Mouse (Mus musculus): ENCODE measurements around the gene Ccdc113. TPM values are rescaled to one million over a fixed set of nuclear protein-coding genes. Genes with fewer than 3 reads are reported as not detected.

Ccdc113 gene
- total RNA-seq, 2 experiments from 2014 or later, result 3.3 to 3.4 TPM

DNA sequence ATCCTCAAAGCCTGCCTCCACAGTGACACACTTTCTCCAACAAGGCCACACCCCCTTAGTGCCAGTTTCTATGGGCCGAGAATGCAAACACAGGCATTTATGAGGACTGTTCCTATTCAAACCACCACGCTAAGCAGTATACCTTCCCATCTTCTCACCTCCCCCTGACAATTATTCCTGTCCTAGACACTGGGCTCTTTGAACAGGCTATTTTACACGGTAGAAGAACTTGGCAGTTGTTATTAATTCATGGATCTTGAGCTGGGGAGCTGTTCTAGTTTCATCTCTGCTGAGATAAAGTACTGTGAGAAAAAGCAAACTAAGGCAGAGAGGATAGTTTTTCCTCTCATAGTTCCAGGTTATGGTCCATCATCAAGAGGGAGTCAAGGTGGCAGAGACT is 9.2 kb downstream of the Ccdc113 start:
- intact Hi-C loops (cut with DNase I), result no loop called here
- no peak for DNase-seq (ENCODE audit: extremely low spot score in 1 of 2, low spot score in 2 of 2)
- no peak for TF ChIP-seq CTCF (IDR thresholded peaks at IDR 0.05)
- Histone ChIP-seq H3K4me3 (no peak overlapping the region), H3K27ac (no peak overlapping the region)

DNA sequence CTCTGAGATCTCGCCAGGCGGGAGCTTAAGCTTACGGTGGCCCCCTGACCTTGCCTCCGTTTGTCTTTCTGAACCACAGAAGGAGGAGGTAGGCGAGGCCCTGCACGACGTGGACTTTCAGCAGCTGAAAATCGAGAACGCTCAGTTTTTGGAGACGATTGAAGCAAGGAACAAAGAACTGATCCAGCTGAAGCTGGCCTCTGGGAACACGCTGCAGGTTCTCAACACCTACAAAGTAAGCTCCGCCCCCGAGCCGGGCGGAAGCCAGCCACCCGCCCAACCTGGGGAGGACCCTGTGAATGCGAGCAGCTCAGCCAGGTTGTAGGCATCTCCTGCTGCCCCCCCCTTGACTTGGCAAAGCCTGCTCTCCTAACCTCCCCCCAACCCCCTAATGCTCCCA is 11.9 kb downstream of the Ccdc113 start:
- no peak for DNase-seq (ENCODE audit: extremely low spot score in 1 of 2, low spot score in 2 of 2)
- intact Hi-C loops (cut with DNase I), result no loop called here
- no peak overlapping the region for H3K4me3 ChIP-seq
- TF ChIP-seq CTCF (IDR thresholded peaks at IDR 0.05), result no peak
- H3K27ac ChIP-seq, result no peak overlapping the region

DNA sequence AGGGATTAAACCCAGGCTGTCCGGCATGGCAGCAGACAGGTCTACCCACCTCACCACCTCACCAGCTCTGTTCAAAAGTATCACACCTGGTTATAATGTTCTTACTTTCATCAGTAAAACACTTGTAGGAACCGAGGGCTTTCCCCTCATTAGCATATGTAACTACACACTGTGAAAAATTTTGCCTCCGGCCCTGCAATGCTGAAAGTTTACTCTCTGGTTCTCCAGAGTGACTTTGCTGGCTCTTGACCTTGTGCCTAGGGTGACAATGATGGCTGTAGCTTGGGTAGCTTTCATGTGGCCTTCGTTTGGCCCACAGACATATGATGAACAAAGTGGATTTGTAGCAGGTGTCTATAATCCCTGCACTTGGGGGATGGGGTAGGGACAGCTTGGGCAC is 13.1 kb downstream of the Ccdc113 start:
- no peak for TF ChIP-seq CTCF (IDR thresholded peaks at IDR 0.05)
- intact Hi-C loops (cut with DNase I), result no loop called here
- H3K27ac ChIP-seq, result no peak overlapping the region
- DNase-seq (ENCODE audit: extremely low spot score in 1 of 2, low spot score in 2 of 2), result no peak
- no peak overlapping the region for H3K4me3 ChIP-seq

DNA sequence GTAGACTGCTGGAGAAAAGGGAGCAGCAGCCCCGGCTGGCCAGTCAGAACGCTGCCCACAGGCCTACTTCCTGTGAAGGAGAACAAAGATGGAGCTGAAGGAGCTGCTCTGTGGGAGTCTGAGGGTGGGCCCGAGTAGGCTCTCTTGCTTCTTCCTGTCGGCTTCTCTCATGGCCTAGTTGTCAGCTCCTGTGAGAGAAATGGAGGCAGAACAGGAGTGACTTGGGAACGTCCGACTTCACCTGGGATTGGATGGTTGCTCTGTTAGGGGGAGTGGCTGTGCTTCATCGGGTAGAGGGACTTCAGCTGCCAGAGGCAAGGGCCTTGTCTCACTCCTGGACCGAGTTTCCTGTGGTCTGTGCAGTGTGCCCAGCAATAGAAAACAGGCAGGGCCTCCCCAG is 14.0 kb downstream of the Ccdc113 start:
- peak in 1 of 2 experiments; percentile 21 for DNase-seq (ENCODE audit: extremely low spot score in 1 of 2, low spot score in 2 of 2)
- no peak for TF ChIP-seq CTCF (IDR thresholded peaks at IDR 0.05)
- H3K27ac ChIP-seq, result no peak overlapping the region
- intact Hi-C loops (cut with DNase I), result no loop called here
- H3K4me3 ChIP-seq, result no peak overlapping the region

DNA sequence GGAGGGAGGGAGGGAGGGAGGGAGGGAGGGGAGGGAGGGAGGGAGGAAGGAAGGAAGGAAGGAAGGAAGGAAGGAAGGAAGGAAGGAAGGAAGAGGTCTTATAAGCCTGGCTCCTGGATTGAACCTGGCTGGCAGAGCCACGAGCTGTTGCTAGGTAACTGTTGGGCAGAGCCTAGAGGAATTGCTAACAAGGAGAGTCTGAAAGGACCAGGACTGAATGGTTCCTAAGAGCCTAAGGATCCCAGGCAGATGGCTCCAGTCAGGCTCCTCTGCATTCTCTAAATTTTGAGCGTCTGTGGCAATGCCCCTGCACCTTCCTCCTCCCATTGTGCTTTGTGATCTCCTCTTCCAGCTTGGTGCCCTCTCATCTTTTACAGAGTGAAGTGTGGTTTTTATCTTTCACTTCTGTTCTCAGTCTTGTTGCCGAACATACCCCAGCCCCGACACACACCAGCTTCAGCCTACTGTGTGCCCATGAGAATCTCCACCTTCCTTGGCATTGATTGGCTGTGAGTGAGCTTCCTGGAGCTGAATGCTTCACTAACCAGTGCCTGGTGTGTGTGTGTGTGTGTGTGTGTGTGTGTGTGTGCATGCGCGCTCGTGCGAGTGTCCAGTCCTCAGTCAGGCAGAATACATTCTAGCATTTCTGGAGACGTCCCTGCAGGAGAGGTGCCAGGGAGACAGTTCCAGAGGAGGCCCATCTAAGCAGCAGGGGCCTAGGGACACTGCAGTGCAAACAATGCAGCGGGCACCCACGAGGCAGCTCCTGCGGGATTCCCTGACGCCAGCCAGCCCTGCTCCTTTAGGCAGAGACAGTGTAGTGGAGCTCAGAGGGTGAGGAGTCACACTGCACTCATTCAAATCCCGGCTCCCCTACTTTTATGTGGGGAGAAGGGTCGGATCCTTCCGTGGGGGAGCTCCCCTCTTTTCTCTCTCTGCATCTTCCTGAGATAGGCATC is 16.3 kb downstream of the Ccdc113 start:
- H3K27ac ChIP-seq, result no peak overlapping the region
- no peak overlapping the region for H3K4me3 ChIP-seq
- intact Hi-C loops (cut with DNase I), result no loop called here
- DNase-seq (ENCODE audit: extremely low spot score in 1 of 2, low spot score in 2 of 2), result no peak
- no peak for TF ChIP-seq CTCF (IDR thresholded peaks at IDR 0.05)

DNA sequence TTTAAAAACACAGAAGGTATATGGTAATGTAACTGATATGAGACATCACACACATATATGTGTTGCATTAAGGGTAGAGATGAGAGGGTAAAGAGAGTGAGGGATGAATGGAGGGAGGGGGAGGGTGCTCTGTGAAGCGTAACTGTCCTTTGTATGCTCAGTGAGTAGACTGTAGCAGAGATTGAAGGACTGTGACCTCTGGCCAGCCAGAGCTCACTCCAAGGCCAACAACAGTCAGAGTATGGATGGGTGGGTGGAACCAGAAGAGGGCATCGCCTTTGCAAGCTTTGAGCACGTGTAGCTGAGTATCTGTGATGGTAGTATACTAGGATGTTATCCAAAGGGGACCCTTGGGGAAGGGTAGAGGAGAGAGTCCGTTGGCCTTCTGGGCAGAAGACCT is 17.7 kb downstream of the Ccdc113 start:
- TF ChIP-seq CTCF (IDR thresholded peaks at IDR 0.05), result no peak
- intact Hi-C loops (cut with DNase I), result no loop called here
- Histone ChIP-seq H3K4me3 (no peak overlapping the region), H3K27ac (no peak overlapping the region)
- no peak for DNase-seq (ENCODE audit: extremely low spot score in 1 of 2, low spot score in 2 of 2)

DNA sequence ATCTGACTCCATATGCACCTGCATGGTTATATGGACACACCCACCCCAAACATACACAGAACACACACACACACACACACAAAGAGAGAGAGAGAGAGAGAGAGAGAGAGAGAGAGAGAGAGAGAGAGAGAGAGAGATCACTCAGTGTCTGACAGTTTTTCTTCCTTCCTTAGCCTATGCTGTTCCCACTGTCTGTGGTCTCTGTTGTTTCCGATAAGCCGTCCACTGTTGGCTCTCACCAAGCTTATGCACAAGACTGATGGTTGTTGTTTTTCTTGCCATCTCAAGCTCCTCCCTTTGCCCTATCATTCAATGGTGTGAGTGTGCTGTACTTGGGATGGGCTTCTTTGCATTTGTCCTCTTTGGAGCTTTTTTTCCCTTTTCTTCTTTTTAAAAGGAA is 22.1 kb downstream of the Ccdc113 start:
- intact Hi-C loops (cut with DNase I), result no loop called here
- Histone ChIP-seq H3K27ac (no peak overlapping the region), H3K4me3 (no peak overlapping the region)
- DNase-seq (ENCODE audit: extremely low spot score in 1 of 2, low spot score in 2 of 2), result no peak
- TF ChIP-seq CTCF (IDR thresholded peaks at IDR 0.05), result no peak

DNA sequence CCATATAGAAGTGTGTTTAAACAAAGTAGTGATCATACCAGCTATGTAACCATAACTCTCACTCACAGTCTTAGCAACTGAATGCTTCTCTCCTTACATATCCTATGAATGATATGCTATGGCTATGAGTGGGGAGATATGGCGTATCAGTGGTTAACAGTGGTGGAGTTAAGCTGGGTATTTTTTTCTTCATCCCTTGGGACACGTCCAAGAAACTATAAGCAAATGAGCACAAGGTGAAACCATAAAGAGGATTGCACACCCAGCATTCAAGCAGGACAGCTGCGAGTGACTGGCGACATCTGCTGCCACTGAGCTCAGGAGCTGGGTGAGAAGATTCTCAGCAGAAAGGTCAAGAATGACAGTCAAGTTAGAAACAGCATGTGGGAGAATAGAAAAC is 32.3 kb downstream of the Ccdc113 start:
- Histone ChIP-seq H3K27ac (no peak overlapping the region), H3K4me3 (no peak overlapping the region)
- no peak for TF ChIP-seq CTCF (IDR thresholded peaks at IDR 0.05)
- intact Hi-C loops (cut with DNase I), result no loop called here
- no peak for DNase-seq (ENCODE audit: extremely low spot score in 1 of 2, low spot score in 2 of 2)

DNA sequence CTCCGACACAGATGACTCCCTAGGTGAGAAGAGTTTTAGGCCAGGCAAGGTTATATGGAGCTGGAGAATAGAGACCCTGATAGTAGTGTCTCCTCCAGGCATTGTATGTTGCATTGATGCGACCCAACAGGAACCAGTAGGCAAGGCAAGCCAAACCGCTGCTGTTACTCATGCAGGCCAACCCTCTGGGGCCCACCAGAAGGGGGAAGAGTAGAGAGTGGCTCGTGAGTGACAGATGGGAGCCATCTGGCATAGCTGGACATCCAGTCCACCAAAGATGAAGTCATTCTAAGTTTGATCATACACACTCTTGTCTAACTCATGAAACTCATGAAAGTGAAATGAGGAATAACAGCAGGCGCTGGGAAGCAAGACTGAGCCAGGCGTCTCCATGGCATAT is 32.9 kb downstream of the Ccdc113 start:
- no peak for DNase-seq (ENCODE audit: extremely low spot score in 1 of 2, low spot score in 2 of 2)
- intact Hi-C loops (cut with DNase I), result no loop called here

DNA sequence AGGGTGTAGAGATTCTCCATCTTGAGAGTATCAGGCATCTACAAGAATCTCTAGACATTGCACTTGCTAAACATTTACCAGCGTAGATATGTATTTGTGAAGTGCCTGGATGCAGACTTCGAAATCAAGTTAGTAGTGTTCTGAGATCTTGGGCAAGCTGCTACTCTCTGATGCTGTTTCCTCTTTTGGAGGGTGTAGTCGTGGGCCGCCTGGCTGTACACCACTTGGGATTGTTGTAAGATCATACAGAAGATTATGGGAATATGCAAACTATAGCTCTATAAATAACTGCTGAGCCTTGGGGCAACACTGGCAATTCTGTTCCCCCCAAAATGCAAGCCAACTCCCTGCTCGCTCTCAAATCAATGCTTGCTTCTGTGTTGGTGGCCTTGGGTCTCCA is 39.3 kb downstream of the Ccdc113 start:
- Histone ChIP-seq H3K27ac (no peak overlapping the region), H3K4me3 (no peak overlapping the region)
- intact Hi-C loops (cut with DNase I), result no loop called here
- DNase-seq (ENCODE audit: extremely low spot score in 1 of 2, low spot score in 2 of 2), result no peak
- no peak for TF ChIP-seq CTCF (IDR thresholded peaks at IDR 0.05)

More for the DNA sequence above, 32.9 kb downstream of the Ccdc113 start:
- TF ChIP-seq CTCF (IDR thresholded peaks at IDR 0.05), result no peak
- Histone ChIP-seq H3K4me3 (no peak overlapping the region), H3K27ac (no peak overlapping the region)

DNA sequence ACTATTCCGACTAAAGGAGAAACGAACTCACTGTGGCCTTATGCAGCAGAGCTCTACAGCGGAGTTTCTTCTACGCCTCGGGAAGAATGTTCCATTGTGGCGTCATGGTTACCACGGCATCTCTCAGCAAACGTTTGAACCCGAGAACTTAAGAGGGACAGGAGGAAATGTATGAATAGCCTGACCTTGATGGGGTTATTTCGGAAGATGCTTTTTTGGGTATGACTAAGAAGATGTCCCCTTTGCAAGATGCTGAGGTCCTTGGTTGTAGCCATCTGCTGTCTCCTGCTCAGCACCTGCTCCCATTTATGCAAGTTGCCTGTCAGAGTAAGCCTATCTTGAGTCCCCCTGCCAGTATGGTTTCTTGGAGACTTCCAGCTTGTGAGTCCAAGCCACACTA is 42.4 kb downstream of the Ccdc113 start, which contains the start of gene Prss54:
Prss54 (minus strand) TSS at position 101 of the 400 bp plus-strand sequence.
- H3K4me3 ChIP-seq, result no peak within 1 kb of the TSS
- H3K27ac ChIP-seq, result no peak within 1 kb of the TSS
- intact Hi-C loops (cut with DNase I), result no loop called here
- DNase-seq (ENCODE audit: extremely low spot score in 1 of 2, low spot score in 2 of 2), result no peak
- TF ChIP-seq CTCF (IDR thresholded peaks at IDR 0.05), result no peak

DNA sequence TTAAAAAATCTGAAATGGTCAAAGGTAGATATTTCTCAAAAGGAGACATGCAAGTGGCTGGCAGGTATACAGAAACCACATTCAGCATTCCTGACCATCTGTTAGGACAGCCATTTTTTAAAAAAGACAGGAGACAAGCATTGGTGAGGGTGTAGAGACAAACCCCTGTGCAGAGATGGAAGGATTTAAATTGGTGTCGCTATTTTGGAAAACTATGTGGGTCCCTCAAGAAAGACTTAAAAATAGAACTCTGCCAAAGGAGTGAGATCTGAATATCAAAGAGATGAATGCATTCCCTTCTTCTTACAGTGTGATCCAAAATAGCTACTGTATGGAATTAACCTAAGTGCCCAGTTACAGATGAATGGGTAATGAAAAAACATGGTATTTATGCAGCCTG is 53.5 kb downstream of the Ccdc113 start:
- Histone ChIP-seq H3K27ac (peak overlapping the region; percentile 78), H3K4me3 (no peak overlapping the region)
- no peak for TF ChIP-seq CTCF (IDR thresholded peaks at IDR 0.05)
- DNase-seq (ENCODE audit: extremely low spot score in 1 of 2, low spot score in 2 of 2), result no peak
- intact Hi-C loops (cut with DNase I), result loop anchor here (5.0 kb wide), 2 partner anchors 85 to 240 kb away; no protein-coding TSS in a partner anchor

DNA sequence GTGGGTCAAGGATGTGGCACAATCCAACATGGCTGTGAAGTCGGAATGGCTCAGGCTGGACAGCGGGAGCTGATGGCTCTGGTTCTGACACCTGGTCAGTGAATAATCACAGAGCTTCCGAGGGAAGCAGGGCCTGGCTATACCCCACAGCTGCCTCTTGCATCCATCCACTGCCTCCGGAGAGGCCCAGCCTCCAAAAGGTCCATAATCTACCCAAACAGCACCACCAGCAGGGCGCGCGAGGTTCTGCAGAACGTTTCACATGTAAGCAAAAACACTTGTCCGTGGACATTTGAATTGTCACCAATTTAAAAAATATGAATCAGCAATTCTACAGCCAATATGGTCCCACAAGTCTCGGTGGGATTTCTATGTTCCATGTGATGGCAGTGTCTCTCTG is 55.4 kb downstream of the Ccdc113 start:
- DNase-seq (ENCODE audit: extremely low spot score in 1 of 2, low spot score in 2 of 2), result no peak
- Histone ChIP-seq H3K27ac (peak overlapping the region; percentile 50; the same call in 1 of the 2 replicates), H3K4me3 (no peak overlapping the region)
- intact Hi-C loops (cut with DNase I), result loop anchor here (5.0 kb wide), 2 partner anchors 87 to 242 kb away; no protein-coding TSS in a partner anchor
- TF ChIP-seq CTCF (IDR thresholded peaks at IDR 0.05), result peak; percentile 23

Measured in left cerebral cortex, adult 2 months (tissue).